Mouse (Mus musculus) layer of hippocampus, adult 2 months (tissue): ENCODE data around the gene Mxd3. TPM values are rescaled to one million over a fixed set of nuclear protein-coding genes. Genes with fewer than 3 reads are reported as not detected.

ENCODE experiments used
- DNase-seq, 2 experiments: peaks; one replicate each; pipeline ENCODE4 v3.0.0; 2022; ENCODE audit warnings: low spot score in 2 of 2
- H3K27ac ChIP-seq: fragments of 200-600 bp; 2 replicates; pipeline ENCODE4 v1.8.1; 2022
- H3K4me3 ChIP-seq: fragments of 200-600 bp; 2 replicates; pipeline ENCODE4 v1.8.1; 2022; ENCODE audit warnings: mild to moderate bottlenecking
- CTCF ChIP-seq: fragments of 200-600 bp; conservative IDR thresholded peaks from 2 replicates; pipeline ENCODE4 v1.8.1; 2022; ENCODE audit warnings: antibody characterized with exemption, mild to moderate bottlenecking, moderate library complexity
- total RNA-seq, 2 experiments: library from RNA; stranded (reverse); gene quantifications; 2 replicates each; pipeline ENCODE4 v1.2.3; 2021

The Mxd3 gene
- total RNA-seq, 2 experiments from 2014 or later: 1.2 to 1.8 TPM

GRCm38 (mm10) chr13:55361145-55361544, 31.5 kb upstream of the Mxd3 start:
- peak overlapping the region; percentile 87 for H3K4me3 ChIP-seq
- TF ChIP-seq CTCF: no peak

DNA sequence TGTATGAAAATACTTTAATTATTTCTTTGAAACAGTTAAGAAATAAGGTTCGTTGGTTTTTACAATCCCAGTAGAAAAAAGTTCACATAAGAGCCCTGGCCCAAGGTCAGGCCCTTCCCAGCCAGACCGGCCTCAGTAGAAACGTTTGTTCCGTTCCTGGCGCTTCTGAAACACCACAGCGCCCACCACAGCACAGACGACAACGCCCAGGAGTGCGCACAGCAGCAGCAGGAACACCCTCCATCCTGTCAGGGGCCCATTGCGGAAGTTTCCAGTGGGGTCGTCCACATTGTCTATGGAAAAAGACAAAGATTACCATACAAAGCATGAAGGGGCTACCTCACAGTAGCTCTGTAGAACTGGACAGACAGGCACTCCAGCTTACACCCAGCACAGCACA, 17.1 kb upstream of the Mxd3 start:
- Histone ChIP-seq H3K4me3 (no peak overlapping the region), H3K27ac (no peak overlapping the region)
- TF ChIP-seq CTCF: no peak
- DNase-seq: no peak

More at GRCm38 (mm10) chr13:55361145-55361544, 31.5 kb upstream of the Mxd3 start:
- DNase-seq: no peak
- no peak overlapping the region for H3K27ac ChIP-seq

DNA sequence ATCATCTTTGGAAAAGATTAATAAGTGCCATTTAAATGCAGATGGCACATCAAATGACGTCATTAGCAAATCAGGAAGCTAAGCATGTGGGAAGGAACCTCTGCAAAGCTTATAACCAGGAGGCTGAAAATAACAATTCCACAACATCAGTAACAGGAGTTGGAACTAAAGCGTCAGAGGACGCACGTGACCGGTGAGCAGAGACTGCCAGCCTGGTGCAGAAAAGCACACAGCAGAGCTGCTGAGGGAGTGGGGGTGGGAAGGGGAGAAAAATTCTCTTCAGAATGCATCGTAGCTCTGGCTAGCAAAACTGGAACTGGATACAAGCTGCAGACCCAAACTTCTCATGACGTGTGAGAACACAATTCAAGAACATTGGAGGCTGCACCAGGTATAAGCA, 14.7 kb upstream of the Mxd3 start:
- TF ChIP-seq CTCF: no peak
- DNase-seq: peak in 1 of 2 experiments; percentile 72
- H3K27ac ChIP-seq: peak overlapping the region; percentile 46
- H3K4me3 ChIP-seq: no peak overlapping the region

DNA sequence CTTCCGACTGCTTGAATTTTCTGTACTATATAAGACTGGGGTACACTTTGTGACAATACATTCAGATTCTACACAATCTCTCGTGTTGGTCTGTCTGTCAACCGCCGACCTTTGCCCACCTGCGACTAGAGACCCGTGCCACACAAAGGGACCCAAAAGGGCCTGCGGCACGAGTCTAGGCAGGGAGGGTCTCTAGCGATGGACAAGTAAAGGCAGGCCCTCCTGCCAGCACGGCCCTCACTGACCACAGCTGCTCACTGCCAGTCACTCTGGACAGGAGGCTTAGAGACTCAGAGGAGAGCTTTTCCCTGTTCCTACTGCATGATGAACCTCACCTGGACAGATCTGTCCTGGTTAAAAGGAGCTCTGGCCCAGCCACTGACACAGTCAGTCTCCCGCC, 12.8 kb upstream of the Mxd3 start:
- DNase-seq: no peak
- Histone ChIP-seq H3K27ac (no peak overlapping the region), H3K4me3 (no peak overlapping the region)
- TF ChIP-seq CTCF: no peak

- no peak for TF ChIP-seq CTCF
- 0 out of 2 replicates have a peak overlapping the region, but pooled peaks have one; percentile 23 for H3K27ac ChIP-seq
- H3K4me3 ChIP-seq: no peak overlapping the region
- no peak for DNase-seq
Observed at GRCm38 (mm10) chr13:55339259-55339658, 9.6 kb upstream of the Mxd3 start.

DNA sequence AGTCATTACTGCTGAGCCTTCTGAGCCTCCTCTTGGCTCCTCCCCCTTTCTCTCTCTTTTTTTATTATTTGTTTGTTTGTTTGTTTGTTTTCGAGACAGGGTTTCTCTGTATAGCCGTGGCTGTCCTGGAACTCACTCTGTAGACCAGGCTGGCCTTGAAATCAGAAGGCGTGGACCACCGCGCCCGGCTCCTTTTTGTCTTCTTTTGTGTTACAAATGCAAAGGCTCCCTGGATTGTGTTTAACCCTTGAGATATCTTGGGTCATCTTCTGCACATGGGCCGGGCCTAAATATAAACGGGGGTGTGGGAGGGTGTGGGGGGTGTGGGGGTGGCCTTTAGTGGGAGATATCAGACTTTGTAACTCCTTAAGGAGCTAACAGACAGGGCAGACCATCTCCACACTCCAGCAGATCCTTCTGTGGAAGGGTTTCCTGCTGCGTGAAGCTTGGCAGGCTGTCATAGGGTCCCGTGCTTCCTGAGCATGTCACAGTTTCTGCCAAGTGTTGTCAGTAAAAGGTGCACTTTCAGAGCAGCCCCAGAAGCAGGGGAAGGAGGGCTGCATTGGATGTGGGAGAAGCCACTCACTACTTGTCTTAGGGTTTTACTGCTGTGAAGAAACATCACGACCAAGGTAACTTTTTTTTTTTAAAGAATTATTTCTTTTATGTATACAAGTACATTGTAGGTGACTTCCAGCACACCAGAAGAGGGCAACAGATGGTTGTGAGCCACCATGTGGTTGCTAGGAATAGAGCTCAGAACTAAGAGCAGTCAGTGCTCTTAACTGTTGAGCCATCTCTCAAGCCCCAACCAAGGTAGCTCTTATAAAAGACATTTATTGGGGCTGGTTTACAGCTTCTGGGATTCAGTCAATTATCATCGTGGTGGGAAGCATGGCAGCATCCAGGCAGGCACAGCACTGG, 8.8 kb upstream of the Mxd3 start:
- TF ChIP-seq CTCF: peak; percentile 29; the same call in 1 of the 2 replicates
- Histone ChIP-seq H3K4me3 (no peak overlapping the region), H3K27ac (peak overlapping the region; percentile 23; the same call in 1 of the 2 replicates)
- DNase-seq: no peak

GRCm38 (mm10) chr13:55337341-55337975, 7.8 kb upstream of the Mxd3 start:
- Histone ChIP-seq H3K4me3 (no peak overlapping the region), H3K27ac (no peak overlapping the region)
- no peak for DNase-seq
- no peak for TF ChIP-seq CTCF

- Histone ChIP-seq H3K4me3 (no peak overlapping the region), H3K27ac (no peak overlapping the region)
- TF ChIP-seq CTCF: no peak
- DNase-seq: no peak
Observed at GRCm38 (mm10) chr13:55335701-55336100, 6.1 kb upstream of the Mxd3 start.

DNA sequence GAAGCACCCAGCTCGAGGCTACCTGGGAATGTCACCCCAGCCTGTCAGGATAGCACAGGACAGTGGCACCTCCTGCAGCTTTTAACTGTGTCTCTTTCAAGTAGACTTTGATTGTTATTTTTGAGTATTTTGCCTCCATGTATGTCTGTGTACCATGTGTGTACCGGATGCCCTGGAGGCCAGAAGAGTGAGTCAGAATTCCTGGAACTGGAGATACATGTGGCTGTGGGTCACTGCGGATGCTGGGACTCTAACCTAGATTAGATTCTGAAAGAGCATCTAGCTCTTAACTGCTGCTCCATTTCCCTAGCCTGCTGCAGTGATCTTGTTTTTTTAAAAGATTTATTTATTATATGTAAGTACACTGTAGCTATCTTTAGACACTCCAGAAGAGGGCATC, 2.7 kb upstream of the Mxd3 start:
- no peak overlapping the region for H3K27ac ChIP-seq
- TF ChIP-seq CTCF: no peak
- no peak for DNase-seq
- H3K4me3 ChIP-seq: no peak overlapping the region

DNA sequence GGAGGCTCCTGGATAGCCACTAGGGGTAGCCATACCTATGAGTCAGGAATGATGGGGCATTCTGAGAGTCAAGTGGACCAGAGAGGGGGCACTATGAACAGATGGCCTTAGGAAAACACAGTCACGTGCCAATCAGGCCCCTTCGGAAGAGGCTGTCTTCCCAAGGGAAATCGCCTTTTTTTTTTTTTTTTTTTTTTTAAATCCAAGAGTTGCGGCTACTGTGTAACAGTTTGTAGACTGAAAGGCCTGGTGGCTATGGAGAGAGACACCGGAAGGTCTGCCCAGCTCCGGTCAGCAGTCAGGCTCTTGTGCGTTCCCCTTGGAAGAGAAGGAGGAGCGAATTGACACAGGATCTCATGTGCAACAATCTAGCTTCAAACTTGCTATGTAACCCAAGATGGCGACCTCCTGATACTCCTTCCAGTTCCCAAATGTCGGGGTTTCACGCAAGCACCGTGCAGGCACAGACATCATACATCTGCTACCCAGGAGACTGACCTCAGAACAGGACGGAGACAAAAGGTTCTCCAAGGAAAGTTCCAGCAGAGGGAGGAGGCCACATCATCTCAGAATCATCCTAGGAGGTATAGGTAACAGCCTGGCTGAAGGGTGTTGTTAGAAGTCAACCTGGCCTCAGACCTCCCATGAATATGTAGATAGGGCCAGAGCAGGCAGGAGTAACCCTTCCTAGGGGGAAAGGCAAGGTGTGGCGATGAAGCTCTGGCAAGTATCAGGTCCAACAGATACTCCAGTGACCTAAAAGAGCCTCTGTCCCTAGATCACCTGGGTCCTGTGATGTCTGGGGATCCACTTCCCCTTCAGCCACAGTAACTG, 1.2 kb upstream of the Mxd3 start:
- Histone ChIP-seq H3K27ac (no peak overlapping the region), H3K4me3 (peak overlapping the region; percentile 88; the same call in 1 of the 2 replicates)
- no peak for DNase-seq
- peak; percentile 41; the same call in 1 of the 2 replicates for TF ChIP-seq CTCF

GRCm38 (mm10) chr13:55329109-55329682, 427 bp downstream of the Mxd3 start:
- TF ChIP-seq CTCF: no peak
- H3K4me3 ChIP-seq: peak overlapping the region; percentile 88
- no peak overlapping the region for H3K27ac ChIP-seq
- no peak for DNase-seq

DNA sequence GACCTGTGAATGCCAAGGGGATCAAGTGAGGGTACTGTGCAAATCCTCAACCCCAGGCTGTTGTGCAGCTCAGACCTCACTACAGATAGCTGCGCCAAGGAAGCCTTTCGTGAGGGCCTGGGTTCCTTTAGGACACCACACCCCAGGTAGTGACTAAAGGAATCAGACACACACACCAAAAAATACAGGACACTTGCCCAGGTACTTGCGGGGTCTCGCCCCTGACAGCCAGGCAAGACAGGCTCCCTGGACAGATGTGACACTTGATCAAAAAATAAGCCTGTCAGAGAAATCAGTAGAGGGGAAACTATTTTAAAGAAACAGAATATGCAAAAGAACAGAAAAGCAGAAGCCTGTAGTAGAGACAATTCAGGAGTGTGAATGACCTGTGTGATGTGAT, 982 bp downstream of the Mxd3 start:
- H3K27ac ChIP-seq: no peak overlapping the region
- no peak for TF ChIP-seq CTCF
- DNase-seq: no peak
- no peak overlapping the region for H3K4me3 ChIP-seq

DNA sequence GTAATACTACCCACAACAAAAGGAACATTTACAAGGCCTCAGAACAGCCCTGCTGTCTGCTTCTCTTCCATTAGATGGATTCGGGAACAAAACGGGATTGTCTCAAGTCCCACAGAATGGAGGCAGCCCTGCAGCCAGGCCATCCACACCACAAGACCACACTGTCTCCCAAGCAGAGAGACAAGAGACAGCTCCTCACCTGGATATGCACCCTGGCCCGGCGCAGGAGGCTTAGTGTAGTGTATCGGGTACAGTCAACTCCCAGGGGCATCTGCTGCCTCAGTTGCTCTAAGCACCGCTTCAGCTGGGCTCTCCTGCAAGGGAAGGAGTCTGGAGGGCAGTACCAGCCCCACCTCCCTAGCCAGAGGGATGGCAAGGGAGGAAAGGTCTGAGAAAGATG, 1.5 kb downstream of the Mxd3 start:
- TF ChIP-seq CTCF: no peak
- Histone ChIP-seq H3K27ac (no peak overlapping the region), H3K4me3 (no peak overlapping the region)
- no peak for DNase-seq
